Mouse (Mus musculus) forebrain, embryonic 14.5 days (tissue): ENCODE measurements around the gene Mecom. TPM values are rescaled to one million over a fixed set of nuclear protein-coding genes. Genes with fewer than 3 reads are reported as not detected.

Experiments used
- ATAC-seq: fragments of 200-750 bp; cut with Nextera tagmentation; 2 replicates; pipeline ENCODE4 v1.8.0; 2017; ENCODE audit warnings: mild to moderate bottlenecking, moderate library complexity
- DNase-seq: peaks from one replicate; pipeline ENCODE4 v3.0.0-alpha.2; 2015; ENCODE audit warnings: low spot score
- H3K27ac ChIP-seq: fragments of 300-500 bp; sonication (generic); 2 replicates; pipeline ENCODE4 v1.5.1; 2014; ENCODE audit warnings: low read depth, mild to moderate bottlenecking, control low read depth, low read length, moderate library complexity
- H3K27me3 ChIP-seq: fragments of 300-500 bp; sonication (generic); replicated peaks from 2 replicates; pipeline ENCODE4 v1.6.1; 2014; ENCODE audit warnings: low read length, control low read depth, mixed read lengths; ENCODE audit not compliant: control insufficient read depth, insufficient read depth
- H3K36me3 ChIP-seq: fragments of 300-500 bp; sonication (generic); 2 replicates; pipeline ENCODE4 v1.6.1; 2014; ENCODE audit warnings: low read length, control low read depth; ENCODE audit not compliant: control insufficient read depth, insufficient read depth
- H3K4me1 ChIP-seq: fragments of 300-500 bp; sonication (generic); 2 replicates; pipeline ENCODE4 v1.6.1; 2014; ENCODE audit warnings: antibody characterized with exemption, low read length, control low read depth; ENCODE audit not compliant: control insufficient read depth, insufficient read depth
- H3K4me2 ChIP-seq: fragments of 300-500 bp; sonication (generic); 2 replicates; pipeline ENCODE4 v1.6.1; 2014; ENCODE audit warnings: mild to moderate bottlenecking, control low read depth, low read length
- H3K4me3 ChIP-seq: fragments of 300-500 bp; sonication (generic); 2 replicates; pipeline ENCODE4 v1.5.1; 2014; ENCODE audit warnings: low read depth, low read length, control low read depth
- H3K9ac ChIP-seq: fragments of 300-500 bp; sonication (generic); 2 replicates; pipeline ENCODE4 v1.6.1; 2014; ENCODE audit warnings: mild to moderate bottlenecking, low read length, control low read depth, moderate library complexity
- H3K9me3 ChIP-seq: fragments of 300-500 bp; sonication (generic); replicated peaks from 2 replicates; pipeline ENCODE4 v1.6.1; 2016; ENCODE audit warnings: low read length, control low read depth, mixed read lengths; ENCODE audit not compliant: control insufficient read depth
- WGBS: fragments of 180-500 bp; shearing (Covaris S2); extraction: QIAGEN DNeasy Blood & Tissue Kit; methylation state at CpG from one replicate; pipeline ENCODE4 v1.1.7; 2014; 5-methylcytosine and 5-hydroxymethylcytosine counted together
- polyA plus RNA-seq: library from polyadenylated mRNA; unstranded; fragments of >200 nt; fragmentation: Nextera tagmentation; extraction: Ambion mirVana; gene quantifications from 2 replicates; pipeline ENCODE4 v1.2.1, GENCODE M21; 2014

Mecom gene
- polyA plus RNA-seq, 1 experiment from 2014 or later = 3.2 TPM

DNA sequence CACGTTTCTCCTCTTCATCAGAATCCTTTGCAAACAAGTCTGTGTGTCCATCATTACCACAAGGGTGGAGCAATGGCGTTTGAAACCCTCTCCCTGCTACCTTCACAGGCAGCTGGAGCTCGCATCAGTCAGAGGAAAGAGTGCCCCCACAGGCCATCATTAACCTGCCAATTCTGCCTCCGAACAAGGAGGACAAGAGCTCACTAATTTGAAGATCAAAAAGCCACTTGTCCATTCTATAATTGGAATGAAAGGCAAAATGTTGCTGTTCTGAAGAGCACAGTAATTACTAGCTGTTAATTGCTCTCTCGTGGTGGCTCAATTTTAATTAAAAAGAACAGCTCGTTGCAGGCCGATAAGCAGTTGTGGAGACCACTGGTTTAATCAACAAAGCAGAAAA is 198.5 kb downstream of the Mecom start:
- H3K27me3 ChIP-seq = no peaks in the 10 kb centered on the region

DNA sequence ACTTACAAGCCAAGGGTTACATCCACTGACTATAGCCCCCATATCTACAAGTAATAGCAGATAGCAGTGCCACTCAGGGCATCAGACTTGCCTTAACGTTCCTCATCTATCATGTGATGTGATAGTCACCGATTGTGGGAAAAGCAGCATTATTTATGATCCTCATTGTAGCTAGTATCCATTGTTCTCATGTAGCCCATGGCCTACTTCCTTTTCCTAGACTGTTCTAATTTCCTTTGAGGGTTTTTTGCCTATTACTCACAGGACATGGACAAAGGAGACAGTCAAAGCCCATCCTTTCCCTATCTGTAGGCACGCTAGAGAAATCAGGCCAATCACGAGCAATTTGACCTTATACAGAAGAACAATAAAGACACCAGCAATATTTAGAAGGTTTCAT is 203.7 kb downstream of the Mecom start:
- Histone ChIP-seq H3K9me3 (no peaks in the 10 kb centered on the region), H3K27ac (no peak overlapping the region), H3K4me1 (0 out of 2 replicates have a peak, but pooled peaks cover 2% of the 10 kb centered on the region), H3K27me3 (no peaks in the 10 kb centered on the region), H3K4me2 (no peak overlapping the region), H3K4me3 (no peak overlapping the region), H3K36me3 (no peaks in the 10 kb centered on the region), H3K9ac (no peak overlapping the region)
- WGBS = 90% methylated on average over 4 of the region's 4 CpGs
- ATAC-seq (no peak), DNase-seq (no peak)

More for the DNA sequence above, 198.5 kb downstream of the Mecom start:
- no peak overlapping the region for H3K9ac ChIP-seq
- H3K4me3 ChIP-seq = no peak overlapping the region
- ATAC-seq (peak; percentile 63), DNase-seq (peak; percentile 65)
- H3K36me3 ChIP-seq = no peaks in the 10 kb centered on the region
- H3K9me3 ChIP-seq = no peaks in the 10 kb centered on the region
- no peak overlapping the region for H3K27ac ChIP-seq
- no peak overlapping the region for H3K4me2 ChIP-seq
- WGBS = 3% methylated on average over 7 of the region's 7 CpGs
- 0 out of 2 replicates have a peak, but pooled peaks cover 2% of the 10 kb centered on the region for H3K4me1 ChIP-seq

DNA sequence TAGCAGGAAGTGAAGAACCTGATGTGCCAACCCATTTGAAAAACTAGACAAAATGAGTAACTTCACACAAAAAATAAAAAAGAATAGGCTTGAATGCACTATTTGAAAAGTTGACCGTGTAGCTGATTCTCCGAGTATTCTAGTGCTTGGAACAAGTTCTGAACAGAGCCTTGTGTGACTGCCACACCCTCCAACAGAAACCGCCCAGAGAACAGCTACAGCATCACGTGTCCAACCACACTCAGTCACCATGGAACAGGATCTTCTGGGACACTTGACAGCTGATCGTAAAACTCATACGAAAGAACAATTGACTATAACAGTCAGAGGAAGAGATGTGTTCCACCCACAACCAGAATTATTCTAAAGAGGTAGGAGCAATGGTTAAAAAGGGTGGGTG is 215.5 kb downstream of the Mecom start:
- H3K4me1 ChIP-seq = no peaks in the 10 kb centered on the region

DNA sequence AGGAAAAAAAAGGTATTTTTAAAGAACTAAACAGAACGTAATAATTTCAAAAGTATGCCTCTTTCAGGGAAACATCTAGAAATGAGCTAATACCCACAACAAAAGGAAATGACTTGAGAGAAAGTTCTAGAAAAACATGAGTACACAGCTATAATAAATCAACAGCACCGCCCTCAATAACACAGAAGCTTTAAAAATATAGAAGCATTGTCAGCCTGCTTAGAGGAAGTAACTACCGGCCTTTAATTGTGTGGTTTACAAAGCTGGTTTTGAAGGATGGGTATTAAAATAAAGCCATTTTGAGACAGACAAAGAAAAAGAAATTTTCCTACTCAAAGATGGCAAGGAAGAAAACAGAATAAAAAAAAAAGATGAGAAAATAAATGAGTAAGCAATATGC is 217.3 kb downstream of the Mecom start:
- WGBS = 88% methylated on average over 3 of the region's 3 CpGs
- H3K27me3 ChIP-seq = no peaks in the 10 kb centered on the region
- ATAC-seq (no peak), DNase-seq (no peak)
- H3K4me2 ChIP-seq = no peak overlapping the region
- no peaks in the 10 kb centered on the region for H3K36me3 ChIP-seq
- no peaks in the 10 kb centered on the region for H3K9me3 ChIP-seq
- no peaks in the 10 kb centered on the region for H3K4me1 ChIP-seq
- no peak overlapping the region for H3K4me3 ChIP-seq
- H3K9ac ChIP-seq = no peak overlapping the region
- no peak overlapping the region for H3K27ac ChIP-seq

More for the DNA sequence above, 215.5 kb downstream of the Mecom start:
- ATAC-seq (no peak), DNase-seq (no peak)
- WGBS = 91% methylated on average over 6 of the region's 6 CpGs
- no peaks in the 10 kb centered on the region for H3K9me3 ChIP-seq
- no peaks in the 10 kb centered on the region for H3K27me3 ChIP-seq
- no peak overlapping the region for H3K9ac ChIP-seq
- no peak overlapping the region for H3K27ac ChIP-seq
- H3K36me3 ChIP-seq = no peaks in the 10 kb centered on the region
- no peak overlapping the region for H3K4me3 ChIP-seq
- H3K4me2 ChIP-seq = no peak overlapping the region

DNA sequence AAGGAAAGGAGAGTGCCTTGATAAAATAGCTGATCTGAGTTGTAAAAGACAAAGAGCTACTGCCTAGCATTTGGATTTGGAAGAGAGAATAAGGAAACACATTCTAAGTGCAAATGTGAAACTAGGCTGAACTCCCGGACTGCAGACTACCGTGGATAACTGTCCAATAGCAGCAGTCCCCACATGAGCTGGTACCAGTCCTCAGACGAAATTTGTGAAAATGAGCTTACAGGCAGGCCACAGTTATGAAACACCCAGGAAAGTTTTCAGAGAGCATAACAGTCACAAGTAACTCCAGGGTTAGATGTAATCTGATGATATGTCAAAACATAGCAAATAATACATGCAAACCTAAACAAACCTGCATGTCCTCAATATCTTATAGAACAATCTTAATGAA is 217.8 kb downstream of the Mecom start:
- ATAC-seq (no peak), DNase-seq (no peak)
- WGBS = 77% methylated on average over 3 of the region's 3 CpGs
- Histone ChIP-seq H3K36me3 (no peaks in the 10 kb centered on the region), H3K9me3 (no peaks in the 10 kb centered on the region), H3K9ac (no peak overlapping the region), H3K27ac (no peak overlapping the region), H3K27me3 (no peaks in the 10 kb centered on the region), H3K4me3 (no peak overlapping the region), H3K4me2 (no peak overlapping the region), H3K4me1 (no peaks in the 10 kb centered on the region)

DNA sequence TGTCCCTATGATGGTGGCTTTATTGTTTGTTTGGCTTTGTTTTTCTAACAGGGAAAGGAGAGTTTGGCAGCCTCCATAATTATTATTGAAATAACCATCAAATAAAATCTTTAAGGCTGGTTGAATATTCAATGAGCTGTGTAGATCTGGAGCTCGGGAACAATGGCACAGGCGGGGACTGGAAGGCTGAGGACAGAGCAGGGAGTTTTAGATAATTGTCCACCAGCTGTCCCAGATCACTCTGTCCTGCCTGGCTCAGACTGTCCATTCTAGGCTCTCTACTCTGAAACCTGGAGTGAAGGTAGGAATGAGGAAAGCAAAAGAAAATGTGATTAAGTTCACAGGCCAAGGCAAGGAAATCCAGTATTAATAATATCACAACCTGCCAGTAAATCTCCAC is 232.9 kb downstream of the Mecom start:
- Histone ChIP-seq H3K9ac (no peak overlapping the region), H3K4me1 (no peaks in the 10 kb centered on the region), H3K4me2 (no peak overlapping the region), H3K36me3 (no peaks in the 10 kb centered on the region), H3K27ac (no peak overlapping the region), H3K27me3 (no peaks in the 10 kb centered on the region), H3K4me3 (no peak overlapping the region), H3K9me3 (no peaks in the 10 kb centered on the region)
- ATAC-seq (no peak), DNase-seq (no peak)
- 19% methylated on average over 2 of the region's 2 CpGs for WGBS

DNA sequence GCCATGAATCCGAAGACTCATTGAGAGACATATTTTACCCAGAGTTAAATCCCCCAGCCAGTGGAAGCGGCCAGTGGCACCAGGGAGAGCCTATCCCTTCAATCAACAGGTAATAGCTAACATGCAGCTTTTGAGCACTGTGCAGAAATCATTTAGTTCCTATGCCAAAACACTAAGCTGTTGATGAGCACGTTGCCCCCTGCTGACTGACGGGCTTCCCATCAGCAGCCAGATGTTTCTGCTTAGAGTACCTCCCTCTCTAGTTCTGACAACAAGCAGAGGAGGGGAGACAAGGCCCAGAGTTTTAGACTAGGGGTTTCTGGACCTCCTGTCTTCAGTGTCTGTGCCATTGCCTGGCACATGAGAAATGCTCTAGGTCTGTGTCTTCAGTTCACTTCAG is 239.7 kb downstream of the Mecom start:
- no peaks in the 10 kb centered on the region for H3K36me3 ChIP-seq
- H3K4me3 ChIP-seq = no peak overlapping the region
- DNase-seq (no peak), ATAC-seq (no peak)
- WGBS = 63% methylated on average over 4 of the region's 4 CpGs
- H3K4me1 ChIP-seq = no peaks in the 10 kb centered on the region
- H3K27me3 ChIP-seq = no peaks in the 10 kb centered on the region
- no peaks in the 10 kb centered on the region for H3K9me3 ChIP-seq
- no peak overlapping the region for H3K9ac ChIP-seq
- H3K4me2 ChIP-seq = no peak overlapping the region
- no peak overlapping the region for H3K27ac ChIP-seq

DNA sequence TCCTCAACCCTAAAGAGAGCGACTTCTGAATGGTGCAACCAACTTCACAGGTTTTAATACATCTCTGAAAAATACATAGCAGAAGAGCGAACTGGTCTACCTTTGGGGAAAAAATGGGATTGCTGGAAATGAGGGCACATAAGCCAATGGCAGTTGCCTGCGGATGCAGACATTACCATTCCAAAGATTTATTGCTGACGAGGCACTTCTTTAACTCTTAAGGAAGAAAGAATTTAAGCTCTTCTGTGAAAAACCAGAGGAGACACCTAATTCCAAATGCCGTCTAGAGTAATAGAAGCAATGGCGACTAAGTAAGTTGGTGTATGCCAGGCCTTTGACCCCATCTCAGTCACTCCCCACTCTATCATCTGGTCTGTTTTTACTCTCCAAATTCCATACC is 240.2 kb downstream of the Mecom start:
- Histone ChIP-seq H3K4me2 (no peak overlapping the region), H3K4me1 (no peaks in the 10 kb centered on the region), H3K9ac (no peak overlapping the region), H3K36me3 (no peaks in the 10 kb centered on the region), H3K4me3 (no peak overlapping the region), H3K9me3 (no peaks in the 10 kb centered on the region), H3K27ac (no peak overlapping the region), H3K27me3 (no peaks in the 10 kb centered on the region)
- 93% methylated on average over 6 of the region's 6 CpGs for WGBS
- ATAC-seq = no peak
- DNase-seq = no peak

DNA sequence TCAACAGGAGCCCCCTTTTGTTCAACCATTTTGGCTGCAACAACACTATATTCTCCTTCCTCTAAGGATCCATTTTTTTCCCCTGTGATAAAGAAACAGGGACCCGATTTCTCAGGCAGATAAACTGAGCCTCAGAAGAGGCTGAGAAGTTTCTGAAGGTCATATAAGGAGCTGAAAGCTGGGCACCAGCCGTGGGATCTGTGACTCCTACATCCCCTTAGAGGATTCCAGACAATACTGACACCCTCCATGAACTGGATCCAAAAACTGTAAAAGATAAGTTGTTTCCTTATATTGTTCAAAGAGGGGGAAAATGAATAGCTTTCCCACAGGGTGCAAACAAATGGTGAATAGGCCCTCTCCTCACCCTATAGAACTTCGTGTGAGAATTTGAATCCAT is 241.7 kb downstream of the Mecom start:
- Histone ChIP-seq H3K27ac (no peak overlapping the region), H3K27me3 (no peaks in the 10 kb centered on the region), H3K36me3 (no peaks in the 10 kb centered on the region), H3K9me3 (no peaks in the 10 kb centered on the region), H3K4me2 (no peak overlapping the region), H3K4me1 (no peaks in the 10 kb centered on the region), H3K4me3 (no peak overlapping the region), H3K9ac (no peak overlapping the region)
- ATAC-seq (no peak), DNase-seq (no peak)
- WGBS = 44% methylated on average over 3 of the region's 3 CpGs
